Mouse (Mus musculus) forelimb bud, embryonic 11.5 days (tissue): Measurements from ENCODE around the gene Exoc6b.

ENCODE experiments used
- DNase-seq: peaks from one replicate; pipeline ENCODE4 v3.0.0-alpha.2; 2012; ENCODE audit warnings: low read depth, low spot score

Exoc6b gene

GRCm38 (mm10) chr6:84976563-84976971 lies 92.7 kb downstream of the Exoc6b start:
- DNase-seq = peak; percentile 77

GRCm38 (mm10) chr6:84968531-84968930 lies 100.8 kb downstream of the Exoc6b start:
- DNase-seq = no peak

DNA sequence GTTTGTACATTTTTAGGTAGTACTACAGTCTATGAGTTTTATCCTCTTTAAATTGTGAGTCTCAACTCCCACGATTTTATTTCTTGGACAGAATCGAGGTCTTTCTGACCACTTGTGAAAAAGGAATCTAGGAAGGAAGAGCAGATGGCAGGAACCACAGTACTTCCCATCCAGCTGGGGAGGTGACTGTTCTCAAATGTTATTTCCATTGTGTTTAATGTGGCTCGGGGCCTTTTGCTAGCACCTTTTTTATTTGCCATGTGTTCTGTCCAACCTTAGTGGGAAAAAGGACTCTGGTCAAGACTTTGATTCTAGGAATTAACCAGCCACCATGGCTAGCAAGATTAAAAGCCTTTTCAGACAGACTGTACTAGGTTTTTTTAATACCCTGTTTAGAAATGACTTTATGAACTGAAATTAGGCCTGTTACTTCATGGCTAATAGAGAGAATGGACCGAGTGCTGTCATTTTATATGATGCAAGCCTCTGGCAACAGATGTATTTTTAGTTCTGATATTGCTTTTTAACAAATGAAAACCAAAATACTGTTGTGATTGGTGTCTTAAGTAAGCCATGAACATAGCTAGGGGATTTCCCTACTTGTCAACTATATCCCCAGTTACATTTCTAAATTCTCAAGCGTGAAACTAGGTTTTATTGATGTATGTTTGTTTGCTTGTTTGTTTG lies 104.4 kb downstream of the Exoc6b start:
- no peak for DNase-seq

DNA sequence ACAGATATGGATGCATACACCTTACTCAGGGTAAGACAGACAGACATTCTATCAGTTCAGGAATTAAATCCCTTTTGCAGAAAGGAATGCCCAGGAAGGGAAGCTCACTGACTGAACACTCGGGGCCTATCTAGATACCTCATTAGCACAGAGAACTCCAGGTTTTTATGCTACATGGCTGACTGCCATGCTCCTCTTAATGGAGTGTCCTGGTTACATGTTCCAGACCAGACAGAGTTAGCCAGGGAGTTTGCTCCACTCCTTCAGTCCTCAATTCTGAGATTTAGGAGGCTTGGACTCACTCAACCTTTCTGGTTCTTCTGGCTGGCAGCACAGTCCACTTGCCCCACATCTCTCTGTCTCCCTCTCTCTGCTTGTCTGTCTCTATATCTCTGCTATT lies 106.3 kb downstream of the Exoc6b start:
- DNase-seq = no peak

DNA sequence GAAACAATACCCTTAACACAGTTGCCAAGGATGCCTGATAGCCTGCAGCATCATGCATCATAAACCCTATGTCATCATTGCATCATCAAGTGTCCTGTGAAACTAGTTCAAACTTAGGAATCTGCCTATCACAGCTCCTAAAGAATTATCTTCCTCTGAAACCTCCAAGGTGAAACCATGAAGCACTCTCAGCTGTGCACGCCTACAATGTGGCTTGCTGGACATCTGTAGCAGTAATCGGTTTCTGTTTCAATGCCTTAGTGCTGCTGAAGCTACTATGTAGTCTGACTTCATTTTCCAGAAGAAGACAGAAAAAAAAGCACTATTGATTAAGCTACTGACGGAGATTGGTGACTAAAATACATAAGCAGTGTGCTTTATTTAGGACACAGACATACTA lies 107.5 kb downstream of the Exoc6b start:
- no peak for DNase-seq

DNA sequence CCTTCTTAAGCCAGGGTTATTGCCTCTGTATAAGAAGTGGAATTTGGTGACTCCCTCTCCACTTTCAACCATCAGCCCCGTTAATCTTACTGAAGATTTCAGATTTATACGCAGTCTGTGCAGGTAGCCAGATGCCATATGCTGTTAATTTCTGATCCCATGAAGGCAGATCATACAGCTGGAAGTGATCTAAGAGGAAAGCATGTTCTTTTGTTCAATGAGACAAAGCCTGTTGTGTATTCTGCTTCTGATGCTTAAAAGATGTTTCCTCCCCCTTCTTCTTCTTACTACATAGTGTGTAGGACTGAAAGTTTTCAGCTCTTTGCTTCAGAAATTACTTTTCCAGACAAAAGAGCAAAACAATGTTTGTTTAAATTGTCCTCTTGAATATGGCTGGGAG lies 109.8 kb downstream of the Exoc6b start:
- DNase-seq = peak; percentile 48

DNA sequence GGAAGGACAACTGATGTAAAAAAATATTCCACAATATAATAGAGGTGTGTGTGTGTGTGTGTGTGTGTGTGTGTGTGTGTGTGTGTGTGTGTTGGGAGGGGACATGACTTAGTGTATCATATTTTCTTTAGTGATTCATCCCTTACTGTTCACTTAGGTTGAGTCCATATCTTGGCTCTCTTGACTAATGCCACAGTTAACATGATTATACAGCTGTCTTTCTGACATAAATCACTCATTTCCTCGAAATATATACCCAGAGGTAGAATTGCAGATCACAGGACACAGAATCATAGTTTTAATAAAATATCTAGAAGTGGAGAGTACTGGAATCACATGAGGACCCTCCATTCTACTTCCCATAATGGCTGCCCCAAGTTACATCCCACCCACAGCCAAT lies 117.7 kb downstream of the Exoc6b start:
- no peak for DNase-seq

DNA sequence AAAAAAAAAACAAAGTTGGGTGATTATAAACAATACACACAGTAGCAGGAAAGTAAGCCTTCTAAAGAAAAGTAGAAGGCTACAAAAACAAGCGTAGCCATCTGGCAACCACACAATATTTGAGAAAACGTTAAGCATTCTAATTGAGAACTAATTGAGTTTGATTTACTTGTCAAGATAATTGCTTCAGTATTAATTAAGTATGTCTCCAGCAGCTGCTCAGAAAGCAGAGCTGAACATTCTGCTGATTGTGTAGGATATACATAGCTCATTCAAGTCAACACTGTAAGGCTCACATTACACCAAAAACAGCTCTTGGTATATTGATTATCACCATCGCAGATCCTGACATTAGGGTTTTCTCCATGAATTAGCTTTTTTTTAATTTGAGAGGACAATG lies 122.7 kb downstream of the Exoc6b start:
- DNase-seq = no peak

DNA sequence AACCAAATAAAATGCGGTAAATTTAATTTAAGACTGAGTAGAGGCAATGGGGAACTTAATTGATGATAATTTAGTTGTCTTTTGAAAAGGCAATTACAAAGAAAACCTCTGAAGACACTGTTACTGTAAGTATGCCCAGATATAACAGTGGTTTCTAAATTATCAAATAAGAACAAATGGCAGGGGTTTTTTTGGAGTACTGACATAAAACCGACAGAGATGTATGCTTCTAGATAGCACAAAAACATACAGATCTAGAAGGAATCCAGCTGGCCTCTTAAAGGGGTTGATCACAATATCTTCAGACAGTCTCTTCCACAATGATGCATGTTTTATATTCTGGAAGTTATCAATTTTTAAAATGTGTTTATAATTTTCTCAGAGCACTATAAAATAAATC lies 123.2 kb downstream of the Exoc6b start:
- no peak for DNase-seq

DNA sequence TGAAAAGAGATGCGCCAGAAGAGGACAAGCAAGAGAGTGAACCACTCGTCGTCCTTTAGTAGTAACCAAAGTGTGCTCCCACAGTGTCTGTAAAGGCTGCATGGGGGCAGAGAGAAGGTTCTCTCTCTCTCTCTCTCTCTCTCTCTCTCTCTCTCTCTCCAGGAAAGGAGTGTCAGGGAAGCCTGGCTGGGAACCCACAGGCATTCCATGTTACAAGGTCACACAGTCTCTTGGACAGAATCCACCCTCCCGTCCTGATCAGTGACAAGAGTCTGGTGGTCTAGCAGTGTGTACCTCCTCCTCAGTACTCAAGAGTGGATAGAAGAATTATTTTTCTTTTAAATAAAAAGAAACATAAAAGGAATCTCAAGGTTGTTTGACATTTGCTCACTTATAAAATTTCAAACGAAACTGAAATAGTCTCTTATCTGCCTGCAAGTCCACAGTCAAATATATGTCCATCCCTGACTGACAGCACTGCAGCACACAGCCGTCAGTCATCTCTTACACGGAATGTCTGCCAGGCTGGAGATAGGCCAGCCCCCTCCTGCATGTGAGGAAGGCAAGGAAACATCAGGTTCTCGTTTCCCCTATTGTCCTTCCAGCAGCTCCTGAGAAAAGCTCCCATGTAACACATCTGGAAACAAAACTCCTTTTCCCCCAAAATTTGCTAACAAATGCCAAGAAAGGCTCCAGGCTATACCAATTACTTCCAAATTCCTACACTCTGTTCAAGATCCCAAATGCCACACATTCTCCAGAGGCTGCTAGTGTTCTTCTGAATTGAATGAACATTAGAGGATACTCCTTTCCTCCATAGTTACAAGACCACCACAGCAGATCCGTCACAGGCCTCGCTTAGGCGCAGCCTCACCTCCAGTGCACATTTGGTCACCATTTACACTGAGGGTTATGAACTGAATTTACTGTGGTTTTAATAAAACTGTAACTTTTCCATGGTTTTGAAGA lies 136.1 kb downstream of the Exoc6b start:
- peak; percentile 52 for DNase-seq

GRCm38 (mm10) chr6:84931051-84931450 lies 138.3 kb downstream of the Exoc6b start:
- DNase-seq = no peak

DNA sequence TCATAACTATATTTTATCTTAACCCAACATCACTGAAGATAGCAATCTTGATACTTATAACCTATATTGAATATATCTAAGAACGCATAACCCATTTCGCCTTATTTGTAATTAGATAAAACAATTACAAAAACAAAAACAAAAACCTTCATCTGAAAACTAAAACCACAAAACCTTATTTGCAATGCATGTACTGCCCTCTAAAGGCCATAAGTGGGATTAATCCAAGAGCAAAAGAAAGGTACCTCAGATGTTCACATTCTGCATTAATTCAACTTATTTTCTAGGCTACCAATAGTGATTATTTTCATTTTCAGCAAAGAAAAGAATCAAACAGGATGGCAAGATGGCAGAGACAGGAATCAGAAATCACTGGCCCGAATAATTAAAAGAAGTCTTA lies 143.2 kb downstream of the Exoc6b start:
- DNase-seq = peak; percentile 14

DNA sequence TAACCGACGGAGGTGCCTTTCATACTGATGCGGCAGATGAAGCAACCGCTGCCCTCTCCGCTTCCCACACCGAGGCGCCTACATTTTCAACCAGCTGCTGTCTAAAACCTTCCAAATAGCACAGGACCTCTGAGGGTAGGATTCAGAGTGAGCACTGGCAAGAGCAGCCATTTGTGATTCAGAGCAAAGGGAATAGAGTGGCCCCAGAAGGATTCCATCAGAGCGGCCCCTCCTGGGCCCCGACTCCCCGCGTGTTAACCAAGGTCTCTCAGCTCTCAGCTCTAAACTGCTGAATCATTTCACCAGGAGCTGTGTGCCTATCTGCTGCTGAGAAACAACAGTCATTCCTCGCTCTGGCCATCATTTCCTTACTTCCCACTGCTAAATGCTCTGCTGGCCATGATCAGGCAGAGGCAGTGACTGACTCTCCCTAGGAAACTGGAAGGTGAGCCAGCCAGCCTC lies 145.5 kb downstream of the Exoc6b start:
- no peak for DNase-seq

DNA sequence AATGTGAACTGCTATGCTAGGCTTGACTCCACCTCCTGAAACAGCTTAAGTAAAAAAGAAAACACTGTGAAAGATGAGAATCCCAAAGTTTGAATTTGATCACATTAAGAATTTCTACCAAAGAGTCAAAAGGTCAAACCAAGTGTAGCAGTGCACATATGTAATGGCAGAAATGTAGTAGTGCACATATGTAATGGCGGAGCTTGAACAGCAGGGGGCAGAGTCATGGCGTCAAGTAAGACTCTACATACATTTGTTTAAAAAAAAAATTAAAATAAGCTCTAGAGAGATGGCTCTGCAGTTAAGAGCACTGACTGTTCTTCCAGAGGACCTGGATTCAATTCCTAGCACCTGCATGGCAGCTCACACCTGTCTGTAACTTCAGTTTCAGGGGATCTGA lies 153.0 kb downstream of the Exoc6b start:
- DNase-seq = peak; percentile 51

- DNase-seq = peak; percentile 60
Measured at GRCm38 (mm10) chr6:84912434-84912833, 156.9 kb downstream of the Exoc6b start.

- DNase-seq = no peak
Measured at GRCm38 (mm10) chr6:84899002-84899774, 170.1 kb downstream of the Exoc6b start.

DNA sequence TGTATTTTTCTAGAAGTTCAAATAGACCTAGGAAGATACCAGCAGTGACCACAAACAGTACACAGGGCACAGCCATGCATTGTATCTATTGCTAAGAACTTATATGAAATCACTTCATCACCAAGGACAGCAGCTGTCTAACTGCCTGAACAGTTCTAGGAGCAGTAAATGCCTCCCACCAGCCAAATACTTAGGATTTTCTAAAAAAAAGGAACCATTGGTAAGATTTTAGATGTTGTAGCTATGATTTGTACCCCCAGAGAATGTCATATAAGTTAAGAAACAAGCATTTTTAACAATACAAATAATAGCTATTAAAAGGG lies 175.6 kb downstream of the Exoc6b start:
- DNase-seq = no peak

DNA sequence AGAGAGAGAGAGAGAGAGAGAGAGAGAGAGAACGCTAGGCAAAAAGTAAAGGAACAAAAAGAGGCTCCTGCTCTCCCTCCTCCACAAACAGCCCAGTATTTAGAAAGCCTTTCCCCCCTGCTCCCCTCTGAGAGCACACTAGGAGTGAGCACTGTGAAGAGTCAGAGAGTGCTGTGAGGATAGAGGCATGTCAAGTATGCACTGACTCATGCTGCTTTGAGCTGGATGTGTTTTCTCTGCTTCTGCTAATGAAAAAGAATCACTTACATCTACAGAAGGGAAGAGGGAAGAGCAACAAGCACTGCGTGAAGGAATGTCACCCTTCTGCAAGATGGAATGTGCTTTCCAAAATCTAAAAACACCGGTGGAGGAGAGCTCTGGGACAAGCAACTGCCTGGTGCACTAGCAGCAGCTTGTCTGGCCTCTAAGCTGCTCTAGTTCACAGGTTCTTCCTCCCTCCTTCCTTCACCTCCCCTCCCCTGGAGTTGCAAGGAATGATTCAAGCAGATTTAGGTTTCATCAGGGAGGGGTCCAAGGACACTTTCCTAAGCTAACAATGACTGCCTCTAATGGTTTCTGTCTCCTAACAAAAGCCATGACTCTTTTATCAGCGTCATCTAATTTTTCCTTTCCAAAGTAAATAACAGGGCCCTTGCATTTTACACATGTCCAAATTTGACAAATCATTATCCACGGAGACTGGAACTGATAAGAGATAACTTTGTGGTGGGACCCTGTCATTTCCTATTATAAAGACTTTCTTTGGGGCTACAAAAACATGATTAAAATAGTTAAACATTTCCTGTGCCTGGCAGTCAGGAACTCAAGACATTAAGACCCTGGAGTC lies 176.2 kb downstream of the Exoc6b start:
- no peak for DNase-seq

DNA sequence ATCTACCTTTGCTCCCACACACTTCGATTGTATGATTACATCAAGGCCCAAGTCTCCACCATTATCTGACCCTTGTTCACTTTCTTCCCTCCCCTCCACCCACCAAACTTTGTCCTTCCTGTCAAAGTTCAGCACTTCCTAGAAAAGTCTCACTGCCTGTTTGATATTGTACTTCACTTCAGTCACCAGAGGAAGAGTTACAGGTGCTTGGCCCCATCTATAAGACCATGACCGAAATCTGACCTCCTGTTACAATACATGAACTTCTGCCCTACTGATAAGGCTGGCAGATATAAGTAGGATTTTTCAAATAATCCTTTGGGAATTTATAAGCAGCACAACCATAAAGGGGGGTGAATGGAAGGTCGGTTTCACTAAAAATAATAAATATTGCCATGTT lies 182.8 kb downstream of the Exoc6b start:
- no peak for DNase-seq

GRCm38 (mm10) chr6:84885080-84885479 lies 184.2 kb downstream of the Exoc6b start:
- DNase-seq = no peak

DNA sequence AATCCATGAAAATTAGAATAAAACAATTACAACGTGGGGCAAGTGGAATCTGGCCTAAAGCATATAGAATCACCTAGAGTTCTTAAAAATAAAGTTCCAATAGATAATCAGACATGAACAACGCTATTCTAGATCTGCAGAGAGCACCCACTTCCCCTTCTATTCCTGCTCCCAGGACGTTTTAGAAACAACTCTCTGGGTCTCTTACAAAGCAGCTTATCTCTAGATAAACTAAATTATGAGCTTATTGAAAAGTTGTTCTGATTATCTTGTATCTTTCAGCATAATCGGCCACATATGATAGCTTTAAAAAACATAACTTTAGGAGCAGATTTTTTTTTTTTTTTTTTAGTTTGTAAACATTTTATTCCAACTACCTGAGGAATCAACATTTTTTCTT lies 185.6 kb downstream of the Exoc6b start:
- DNase-seq = no peak
